Mouse (Mus musculus): ENCODE data around the gene Sdhd. TPM values are rescaled to one million over a fixed set of nuclear protein-coding genes. Genes with fewer than 3 reads are reported as not detected.
A peak's percentile ranks its signal among the peaks of the same experiment; 100 is the strongest.

The Sdhd gene
- total and polyA plus RNA-seq, 3 experiments: 340 to 375 TPM; not detected in 1

GRCm38 (mm10) chr9:50596973-50597372, 6.6 kb downstream of the Sdhd start:
- Histone ChIP-seq H3K9ac (ENCODE audit: control insufficient read depth, low read depth, low read length, poor library complexity, severe bottlenecking) (no peak overlapping the region), H3K4me1 (ENCODE audit: control insufficient read depth in 1 of 2, insufficient read depth in 2 of 2, low read length in 2 of 2) (peaks cover 1 to 11% of the 10 kb centered on the region in 2 experiments; a peak in 2 of 4 replicates), H3K9me3 (replicated peaks; ENCODE audit: insufficient read depth, low read length) (no peaks in the 10 kb centered on the region), H3K27me3 (ENCODE audit: control insufficient read depth in 1 of 2, insufficient read depth in 2 of 2, low read length in 2 of 2) (no peaks in the 10 kb centered on the region), H3K79me2 (ENCODE audit: control insufficient read depth, insufficient read depth, low read length, poor library complexity) (peaks cover 16% of the 10 kb centered on the region), H3K27ac (ENCODE audit: control insufficient read depth, low read depth, low read length) (no peak overlapping the region), H3K36me3 (ENCODE audit: control insufficient read depth in 1 of 2, insufficient read depth in 2 of 2, low read length in 2 of 2) (peaks cover 17 to 26% of the 10 kb centered on the region in 2 experiments), H3K4me3 (ENCODE audit: control insufficient read depth in 1 of 2, insufficient read depth in 1 of 2, low read depth in 2 of 2, low read length in 2 of 2) (no peak overlapping the region)
- no peak for DNase-seq (ENCODE audit: low read depth, low spot score)
- no peak for TF ChIP-seq ETS1 (IDR thresholded peaks at IDR 0.05; ENCODE audit: low read depth, low read length)
- no peak for TF ChIP-seq BHLHE40 (IDR thresholded peaks at IDR 0.05; ENCODE audit: borderline replicate concordance, low read depth, low read length)
- no peak for TF ChIP-seq SMC3 (IDR thresholded peaks at IDR 0.05; ENCODE audit: low read depth, low read length)
- no peak for TF ChIP-seq CHD1 (IDR thresholded peaks at IDR 0.05; ENCODE audit: low read depth, low read length)
- TF ChIP-seq TCF12 (IDR thresholded peaks at IDR 0.05; ENCODE audit: low read depth, low read length): no peak
- no peak for TF ChIP-seq POLR2AphosphoS5 (IDR thresholded peaks at IDR 0.05; ENCODE audit: borderline replicate concordance, low read depth, low read length)
- TF ChIP-seq ZC3H11A (IDR thresholded peaks at IDR 0.05; ENCODE audit: low read depth, low read length): no peak
- no peak for TF ChIP-seq RAD21 (IDR thresholded peaks at IDR 0.05; ENCODE audit: low read depth, low read length)
- TF ChIP-seq ZNF384 (IDR thresholded peaks at IDR 0.05; ENCODE audit: low read depth, low read length): no peak
- no peak for TF ChIP-seq MYB (IDR thresholded peaks at IDR 0.05; ENCODE audit: low read depth, low read length)
- no peak for TF ChIP-seq POLR2A (IDR thresholded peaks at IDR 0.05; ENCODE audit: control insufficient read depth in 1 of 2, insufficient read depth in 1 of 2, low read depth in 1 of 2, low read length in 2 of 2, poor library complexity in 1 of 2)
- TF ChIP-seq USF1 (IDR thresholded peaks at IDR 0.05; ENCODE audit: low read depth, low read length): no peak

DNA sequence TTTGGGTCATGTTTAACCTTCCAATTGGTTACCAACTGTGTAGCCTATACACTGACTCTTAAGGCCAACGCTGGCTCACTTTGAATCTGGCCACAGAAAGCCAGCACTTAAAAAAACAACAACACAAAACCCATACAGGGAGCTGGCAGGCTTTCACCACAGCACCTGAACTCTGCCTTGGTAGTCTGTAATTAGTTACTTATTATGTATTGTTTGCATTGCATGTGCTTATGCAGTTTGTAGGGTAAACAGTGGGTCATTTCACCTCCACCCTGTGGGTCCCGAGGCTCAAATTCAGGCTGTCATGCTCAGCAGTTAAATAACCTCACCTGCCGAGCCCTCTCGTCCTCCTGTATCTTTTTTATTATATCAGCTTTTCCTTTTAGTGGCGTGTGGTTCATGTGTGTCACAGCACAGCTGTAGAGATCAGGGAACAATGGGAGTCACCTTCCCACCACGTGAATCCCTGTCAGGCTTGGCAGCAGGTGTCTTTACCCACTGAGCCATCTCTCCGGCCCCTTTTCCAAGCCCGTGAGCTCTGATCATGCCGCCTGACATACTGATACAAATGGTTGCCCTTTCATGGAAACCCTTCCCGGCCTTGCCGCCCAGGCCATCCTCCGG, 8.7 kb downstream of the Sdhd start:
- no peaks in the 10 kb centered on the region for H3K27me3 ChIP-seq (ENCODE audit: control insufficient read depth in 1 of 2, insufficient read depth in 2 of 2, low read length in 2 of 2)
- no peaks in the 10 kb centered on the region for H3K4me1 ChIP-seq (ENCODE audit: control insufficient read depth in 1 of 2, insufficient read depth in 2 of 2, low read length in 2 of 2)
- H3K27ac ChIP-seq (ENCODE audit: control insufficient read depth, low read depth, low read length): no peak overlapping the region
- peaks cover 3 to 18% of the 10 kb centered on the region in 2 experiments; a peak in 3 of 4 replicates for H3K36me3 ChIP-seq (ENCODE audit: control insufficient read depth in 1 of 2, insufficient read depth in 2 of 2, low read length in 2 of 2)
- no peak for DNase-seq (ENCODE audit: low read depth, low spot score)
- no peaks in the 10 kb centered on the region; the same call in 1 of the 2 replicates for H3K79me2 ChIP-seq (ENCODE audit: control insufficient read depth, insufficient read depth, low read length, poor library complexity)
- no peaks in the 10 kb centered on the region for H3K9me3 ChIP-seq (replicated peaks; ENCODE audit: insufficient read depth, low read length)
- no peak overlapping the region for H3K9ac ChIP-seq (ENCODE audit: control insufficient read depth, low read depth, low read length, poor library complexity, severe bottlenecking)
- H3K4me3 ChIP-seq (ENCODE audit: control insufficient read depth in 1 of 2, insufficient read depth in 1 of 2, low read depth in 2 of 2, low read length in 2 of 2): no peak overlapping the region
- TF ChIP-seq POLR2AphosphoS2 (IDR thresholded peaks at IDR 0.05; ENCODE audit: low read length) (0 out of 2 replicates have a peak, but pooled peaks have one; percentile 53), NELFE (IDR thresholded peaks at IDR 0.05; ENCODE audit: low read depth, low read length) (no peak), MEF2A (IDR thresholded peaks at IDR 0.05; ENCODE audit: extremely low read depth, insufficient replicate concordance, low read depth, low read length, poor library complexity, severe bottlenecking) (no peak), ETS1 (IDR thresholded peaks at IDR 0.05; ENCODE audit: low read depth, low read length) (no peak), ELF1 (IDR thresholded peaks at IDR 0.05; ENCODE audit: low read depth, low read length) (no peak), NRF1 (IDR thresholded peaks at IDR 0.05; ENCODE audit: insufficient read depth, low read depth, low read length, poor library complexity, severe bottlenecking) (no peak)

Measured in MEL (cell line).